Mouse (Mus musculus) cerebellum, adult 11 months (tissue): ENCODE results near the gene Uqcr11.

Experiments used
- DNase-seq: peaks from one replicate; pipeline ENCODE4 v3.0.0; 2022

The Uqcr11 gene

DNA sequence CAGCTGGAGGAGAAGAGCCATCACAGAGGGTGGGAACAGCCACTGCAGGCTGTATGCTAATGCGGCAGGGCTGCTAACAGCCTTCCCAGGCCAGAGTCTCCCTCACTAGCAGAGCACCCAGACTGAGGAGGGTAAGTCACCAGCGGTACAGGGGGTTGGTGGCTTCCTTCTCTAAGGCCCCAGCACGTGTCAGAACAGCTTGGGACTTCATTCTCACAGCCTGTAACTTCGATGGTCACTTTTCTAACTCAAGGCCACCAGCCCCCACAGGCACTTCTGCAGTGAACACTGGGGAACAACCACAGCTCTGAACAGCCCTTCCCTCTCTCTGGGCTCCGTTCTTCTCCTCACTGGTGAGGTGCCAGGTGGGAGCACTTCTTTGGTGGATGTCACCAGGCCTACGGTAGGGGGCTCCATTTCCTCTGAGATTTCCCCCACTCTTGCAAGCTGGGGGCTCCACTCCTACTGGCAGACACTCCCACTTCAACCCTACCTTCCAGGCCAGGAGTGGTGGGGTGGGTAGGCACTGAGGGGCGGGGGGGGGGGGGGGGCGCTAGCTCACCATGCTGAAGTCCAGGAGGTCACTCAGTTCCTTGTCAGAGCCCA lies 23.8 kb upstream of the Uqcr11 start:
- DNase-seq: peak; percentile 23

DNA sequence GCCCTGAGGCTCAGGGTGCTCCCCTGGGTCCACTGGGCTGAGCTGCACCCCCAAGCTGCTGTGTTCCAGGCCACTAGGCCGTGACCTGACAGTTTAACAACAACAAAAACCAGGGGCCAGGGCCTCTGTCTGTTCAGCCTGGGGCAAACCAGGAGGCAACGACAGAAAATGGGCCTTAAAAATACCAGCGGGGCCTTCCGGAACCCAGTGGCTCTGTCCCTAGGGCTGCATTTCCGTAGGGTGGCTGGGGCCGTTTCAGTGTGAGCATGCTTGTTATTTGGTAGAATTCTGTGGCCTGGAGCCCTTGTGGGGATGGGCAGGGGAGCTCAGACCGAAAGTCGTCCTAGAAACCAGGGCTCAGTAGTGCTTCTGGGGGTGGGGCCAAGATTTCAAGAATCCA lies 23.2 kb upstream of the Uqcr11 start:
- no peak for DNase-seq

DNA sequence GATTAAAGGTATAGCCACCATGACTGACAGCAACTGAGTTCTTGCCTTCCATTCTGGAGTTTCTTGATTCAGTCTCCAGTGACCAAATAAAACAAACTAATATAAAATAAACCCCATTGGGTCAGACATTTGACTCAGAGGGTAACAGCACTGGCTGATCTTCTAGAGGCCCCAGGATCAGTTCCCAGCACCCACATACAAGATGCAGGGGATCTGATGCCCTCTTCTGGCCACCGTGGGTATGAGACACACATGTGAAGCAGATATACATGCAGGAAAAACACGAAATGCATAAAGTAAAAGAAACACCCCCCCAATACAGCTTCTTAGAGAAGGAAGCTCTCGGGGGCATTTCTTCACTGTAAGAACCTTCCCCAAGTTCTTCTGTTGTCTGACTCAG lies 18.4 kb upstream of the Uqcr11 start:
- DNase-seq: no peak

DNA sequence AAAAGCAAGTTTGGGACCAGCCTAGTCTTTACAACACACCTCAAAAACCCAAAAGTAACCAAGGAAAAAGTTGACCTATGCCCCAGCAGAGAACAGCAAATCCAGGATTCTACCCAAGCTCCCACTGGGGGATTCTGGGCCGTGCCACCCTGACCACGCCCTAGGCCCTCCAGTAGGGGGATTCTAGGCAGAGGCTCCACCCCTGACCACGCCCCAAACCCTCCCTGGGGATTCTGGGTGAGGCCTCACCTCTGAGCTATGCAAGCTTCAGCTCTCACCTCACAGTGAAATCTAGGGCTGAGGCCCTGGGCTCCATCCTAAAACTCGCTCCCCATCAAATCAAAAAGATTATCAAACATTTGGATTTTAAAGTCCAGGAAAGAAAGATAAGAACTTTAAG lies 16.9 kb upstream of the Uqcr11 start:
- DNase-seq: no peak

GRCm38 (mm10) chr10:80421651-80422472 lies 15.2 kb upstream of the Uqcr11 start:
- no peak for DNase-seq

DNA sequence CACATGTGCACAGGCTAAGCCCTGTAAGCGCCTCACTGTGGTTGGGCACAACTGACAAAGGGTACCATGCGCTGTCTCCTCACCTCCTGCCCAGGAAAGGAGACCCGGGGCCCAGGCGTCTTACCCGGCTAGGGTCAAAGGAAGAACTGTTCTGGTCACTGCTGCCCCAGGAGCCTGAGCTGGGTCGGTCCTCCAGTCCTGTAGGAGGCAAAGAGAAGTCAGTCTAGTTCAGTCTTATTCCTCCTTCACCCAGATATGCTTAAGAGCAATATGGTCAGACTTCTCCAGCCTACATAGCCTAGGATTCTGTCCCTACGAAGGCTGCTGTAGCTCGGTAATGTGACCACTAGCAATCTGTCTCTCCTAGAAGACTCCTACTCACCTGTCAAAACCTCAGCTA lies 14.6 kb upstream of the Uqcr11 start:
- DNase-seq: no peak

DNA sequence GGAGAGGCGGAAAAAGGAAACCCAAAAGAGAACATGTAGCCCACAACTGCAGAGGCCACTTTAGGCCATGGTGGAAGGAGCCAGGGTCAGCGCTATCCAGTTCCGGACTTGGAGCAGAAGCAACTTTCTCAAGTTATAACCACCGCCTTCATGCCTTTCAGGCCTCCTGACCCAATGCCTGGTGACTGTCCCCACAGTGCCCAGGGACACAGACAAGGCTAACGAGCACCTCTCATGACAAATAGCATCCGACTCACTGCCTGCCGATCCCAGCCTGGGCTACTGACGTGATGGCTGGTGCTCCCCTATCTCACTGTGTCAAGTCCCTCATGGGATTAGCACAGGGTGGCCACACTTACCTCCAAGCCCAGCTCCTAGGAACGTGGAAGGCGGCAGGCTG lies 14.1 kb upstream of the Uqcr11 start:
- no peak for DNase-seq

GRCm38 (mm10) chr10:80419419-80419818 lies 12.8 kb upstream of the Uqcr11 start:
- peak; percentile 62 for DNase-seq

DNA sequence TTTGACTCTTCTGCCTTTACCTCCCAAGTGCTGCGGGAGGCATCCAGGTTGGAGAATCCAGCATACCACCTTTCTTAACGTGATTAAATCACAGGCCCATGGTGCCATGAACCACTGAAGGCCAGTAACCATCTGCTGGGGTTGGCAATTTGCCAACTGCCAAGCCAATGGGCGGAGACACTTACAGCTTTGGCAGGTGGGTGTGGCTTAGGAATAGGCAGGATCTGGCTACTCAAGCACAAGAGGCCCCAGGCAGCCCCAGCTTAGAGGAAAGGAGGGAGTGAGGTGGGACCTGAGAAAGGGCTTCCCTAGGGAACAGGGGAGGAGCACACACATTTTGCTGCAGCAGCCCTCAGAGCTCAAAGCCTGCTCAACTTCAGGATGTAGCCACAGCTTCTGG lies 11.7 kb upstream of the Uqcr11 start:
- peak; percentile 81 for DNase-seq

DNA sequence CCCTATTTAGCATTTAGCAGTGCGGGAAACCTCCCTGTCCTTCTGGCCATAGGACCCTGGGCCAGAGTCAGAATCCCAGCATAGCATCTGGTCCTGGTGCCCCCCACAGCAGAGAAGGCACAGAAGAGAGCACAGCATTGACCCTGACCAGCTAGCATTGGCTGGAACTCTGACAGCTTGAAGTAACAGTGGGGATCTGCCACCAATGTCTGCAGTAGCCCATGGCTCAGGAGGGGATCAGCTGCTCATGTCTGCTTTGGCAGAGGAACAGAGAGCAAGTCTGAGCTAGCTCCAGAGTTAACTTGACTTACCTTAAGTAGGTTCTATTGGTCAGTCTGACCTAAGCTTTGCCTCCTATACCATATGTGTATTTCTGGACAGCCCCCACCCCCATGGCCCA lies 11.2 kb upstream of the Uqcr11 start:
- no peak for DNase-seq

DNA sequence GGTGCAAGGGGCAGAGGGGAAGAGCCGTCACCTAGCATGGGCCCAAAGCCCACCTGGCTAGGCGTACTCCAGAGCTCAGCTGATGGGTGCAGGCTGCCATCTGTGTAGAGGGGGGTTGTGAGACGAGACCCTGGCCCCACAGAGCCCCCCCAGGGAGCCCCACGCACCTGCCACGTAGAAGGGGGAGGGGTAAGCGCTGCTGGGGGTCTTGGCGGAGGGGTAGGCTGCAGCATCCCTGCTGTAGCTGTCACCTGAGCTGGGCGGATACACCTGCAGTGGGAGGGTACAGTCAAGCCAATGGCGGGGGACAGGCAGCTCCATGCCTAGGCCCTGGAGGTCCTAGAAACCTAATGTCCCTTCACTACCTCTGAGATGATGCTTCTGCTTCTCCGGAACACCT lies 10.7 kb upstream of the Uqcr11 start:
- no peak for DNase-seq

GRCm38 (mm10) chr10:80415566-80415965 lies 8.9 kb upstream of the Uqcr11 start:
- no peak for DNase-seq

GRCm38 (mm10) chr10:80412656-80413541 lies 6.3 kb upstream of the Uqcr11 start:
- peak; percentile 84 for DNase-seq

GRCm38 (mm10) chr10:80407924-80408323 lies 1.3 kb upstream of the Uqcr11 start:
- DNase-seq: no peak

GRCm38 (mm10) chr10:80405481-80406173 lies 1.0 kb downstream of the Uqcr11 start:
- no peak for DNase-seq

GRCm38 (mm10) chr10:80403044-80403692 lies 3.5 kb downstream of the Uqcr11 start:
- DNase-seq: no peak

DNA sequence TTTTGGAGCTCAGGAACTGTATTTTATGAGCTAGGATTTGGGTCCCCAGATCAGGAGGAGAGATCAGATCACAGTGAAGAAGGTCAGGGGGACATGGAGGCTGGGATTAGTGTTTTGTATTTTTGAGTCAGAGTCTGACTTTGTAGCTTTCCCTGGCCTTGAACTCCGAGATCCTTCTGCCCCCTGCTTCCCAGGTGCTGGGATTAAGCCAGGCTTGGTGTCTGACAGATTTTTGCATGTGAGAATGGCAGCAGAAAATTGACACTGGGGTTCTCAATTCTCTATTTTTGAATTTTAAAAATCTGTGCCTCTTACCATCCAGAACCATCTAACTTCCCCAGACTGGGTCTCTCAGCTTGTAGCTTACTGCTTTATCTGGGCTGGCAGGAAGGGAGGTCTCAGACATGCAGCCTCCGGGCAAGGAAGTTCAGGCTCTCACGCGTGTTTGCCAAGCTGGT lies 5.9 kb downstream of the Uqcr11 start:
- no peak for DNase-seq

GRCm38 (mm10) chr10:80399973-80400703 lies 6.5 kb downstream of the Uqcr11 start:
- no peak for DNase-seq

- DNase-seq: peak; percentile 100
Observed at GRCm38 (mm10) chr10:80399191-80399972, 7.2 kb downstream of the Uqcr11 start, which contains the start of gene Mbd3. TSS of gene Mbd3 (minus strand) at chr10:80399550.

DNA sequence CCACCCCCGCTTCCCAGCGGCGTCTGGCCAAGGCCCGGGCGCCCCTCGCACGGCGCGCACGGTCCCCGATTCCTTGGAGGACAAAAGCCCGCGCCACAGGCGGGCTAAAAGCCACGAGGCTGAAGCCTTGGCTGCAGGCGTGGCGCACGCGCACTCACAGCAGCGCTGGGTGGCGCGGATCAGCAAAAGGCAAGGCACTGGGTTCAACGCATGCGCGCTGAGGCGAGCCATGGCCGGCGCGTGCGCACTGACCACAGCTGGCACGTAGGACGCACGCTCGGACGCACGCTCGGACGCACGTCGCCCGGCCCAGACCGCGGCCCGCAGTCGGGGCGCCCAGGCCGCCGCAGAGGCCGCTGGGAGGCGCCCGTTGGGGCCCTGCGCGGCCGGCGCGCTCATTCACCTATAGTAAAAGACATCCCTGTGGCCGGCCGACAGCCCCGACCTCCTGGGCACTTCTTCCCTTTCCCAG lies 7.9 kb downstream of the Uqcr11 start:
- DNase-seq: peak; percentile 99

- no peak for DNase-seq
Observed at GRCm38 (mm10) chr10:80398174-80398535, 8.5 kb downstream of the Uqcr11 start.
